Mouse (Mus musculus): ENCODE measurements at regions not wholly inside any gene's neighbourhood (a gene's known extent, or its start where the extent isn't known, plus 50 kb on each side); places are given as distances from the start of the nearest gene placed in this dataset.

GRCm38 (mm10) chr8:37291069-37291850, 297.9 kb downstream of the AI429214 start:
- 40% methylated on average over 7 of the region's 7 CpGs for WGBS
- 0 out of 2 replicates have a peak overlapping the region, but pooled peaks have one; percentile 14 for H3K27ac ChIP-seq

More at GRCm38 (mm10) chr8:37291069-37291850, 297.9 kb downstream of the AI429214 start:
- ATAC-seq: peak; percentile 87
- H3K9me3 ChIP-seq: no peaks in the 10 kb centered on the region; the same call in 1 of the 2 replicates
- no peaks in the 10 kb centered on the region for H3K27me3 ChIP-seq
- no peak overlapping the region for H3K4me2 ChIP-seq (replicated peaks)
- H3K4me3 ChIP-seq (replicated peaks): no peak overlapping the region
- peaks cover 3% of the 10 kb centered on the region; the same call in 1 of the 2 replicates for H3K4me1 ChIP-seq (replicated peaks)
- H3K9ac ChIP-seq (replicated peaks): no peak overlapping the region
- no peaks in the 10 kb centered on the region for H3K36me3 ChIP-seq

All from midbrain, embryonic 13.5 days (tissue).